Mouse (Mus musculus) cortical plate, adult 2 months (tissue): ENCODE data around the gene Olfml3. TPM values are rescaled to one million over a fixed set of nuclear protein-coding genes. Genes with fewer than 3 reads are reported as not detected.
A peak's percentile ranks its signal among the peaks of the same experiment; 100 is the strongest.

ENCODE experiments used
- H3K27ac ChIP-seq: fragments of 200-500 bp; 2 replicates; pipeline ENCODE4 v1.5.1; 2012; ENCODE audit warnings: low read length, control low read depth, inconsistent platforms; ENCODE audit not compliant: insufficient read depth
- H3K4me1 ChIP-seq: fragments of 200-500 bp; 2 replicates; pipeline ENCODE4 v1.6.1; 2011; ENCODE audit warnings: low read length; ENCODE audit not compliant: control insufficient read depth, insufficient read depth
- H3K4me3 ChIP-seq: fragments of 200-500 bp; 2 replicates; pipeline ENCODE4 v1.5.1; 2011; ENCODE audit warnings: mild to moderate bottlenecking, low read length, control low read depth; ENCODE audit not compliant: insufficient read depth
- CTCF ChIP-seq: fragments of 200-500 bp; IDR thresholded peaks from 2 replicates; pipeline ENCODE4 v1.5.1; 2011; ENCODE audit warnings: mild to moderate bottlenecking, control low read depth, low read length; ENCODE audit not compliant: insufficient read depth; ENCODE audit errors: extremely low read depth
- POLR2A ChIP-seq: fragments of 200-500 bp; IDR thresholded peaks from 2 replicates; pipeline ENCODE4 v1.6.1; 2011; ENCODE audit warnings: mild to moderate bottlenecking, low read length, control low read depth; ENCODE audit not compliant: insufficient read depth; ENCODE audit errors: extremely low read depth
- polyA plus RNA-seq: library from polyadenylated mRNA; depleted of rRNA; stranded (reverse); fragments of >200 nt; gene quantifications from 2 replicates; pipeline ENCODE4 v1.2.3, GENCODE M21; 2012; rRNA removed

Olfml3 gene
- 14.3 and 14.5 TPM in 2 replicates for polyA plus RNA-seq

GRCm38 (mm10) chr3:103737778-103738571, at the start of gene Olfml3:
Olfml3 (minus strand) TSS chr3:103738001.
- H3K27ac ChIP-seq, result no peak within 1 kb of the TSS
- peaks cover 3% of the 10 kb centered on the region for H3K4me1 ChIP-seq
- TF ChIP-seq POLR2A (no peak), CTCF (peak; percentile 94)
- peak within 1 kb of the TSS; percentile 13 for H3K4me3 ChIP-seq

GRCm38 (mm10) chr3:103787225-103787624, 49.4 kb upstream of the Olfml3 start:
- H3K4me3 ChIP-seq, result no peak overlapping the region
- no peak for TF ChIP-seq CTCF
- H3K4me1 ChIP-seq, result peaks cover 6% of the 10 kb centered on the region; the same call in 1 of the 2 replicates
- H3K27ac ChIP-seq, result no peak overlapping the region

- TF ChIP-seq POLR2A, result no peak
- TF ChIP-seq CTCF, result no peak
- Histone ChIP-seq H3K27ac (no peak overlapping the region), H3K4me3 (no peak overlapping the region), H3K4me1 (peaks cover 9% of the 10 kb centered on the region)
These were observed 45.2 kb upstream of the Olfml3 start for GRCm38 (mm10) chr3:103782844-103783609.

DNA sequence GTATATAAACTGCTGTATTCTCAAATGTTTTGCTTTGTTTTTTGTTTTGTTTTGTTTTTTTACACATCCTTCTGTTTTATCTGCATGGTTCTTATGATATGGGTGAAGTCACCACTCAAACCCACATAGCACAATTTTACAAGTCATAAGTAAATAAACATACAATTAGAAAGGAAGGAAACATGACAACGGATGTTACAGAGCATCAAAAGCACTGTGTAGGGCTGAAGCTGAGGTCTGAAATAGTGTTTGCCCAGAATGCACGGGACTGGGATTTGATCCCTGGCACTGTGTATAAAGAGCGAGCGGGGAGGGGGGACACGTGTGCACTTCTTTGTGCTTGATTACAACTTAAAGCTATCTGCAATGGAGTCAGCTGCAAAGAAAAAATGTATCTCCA, 43.0 kb upstream of the Olfml3 start:
- Histone ChIP-seq H3K27ac (no peak overlapping the region), H3K4me1 (peaks cover 6% of the 10 kb centered on the region), H3K4me3 (no peak overlapping the region)
- no peak for TF ChIP-seq POLR2A
- no peak for TF ChIP-seq CTCF

- H3K27ac ChIP-seq, result 0 out of 2 replicates have a peak overlapping the region, but pooled peaks have one; percentile 6
- H3K4me3 ChIP-seq, result no peak overlapping the region
- H3K4me1 ChIP-seq, result peaks cover 6% of the 10 kb centered on the region
- TF ChIP-seq CTCF, result no peak
- TF ChIP-seq POLR2A, result no peak
These were observed 42.5 kb upstream of the Olfml3 start for GRCm38 (mm10) chr3:103780271-103780670.

GRCm38 (mm10) chr3:103779183-103779582, 41.4 kb upstream of the Olfml3 start:
- Histone ChIP-seq H3K4me3 (no peak overlapping the region), H3K27ac (no peak overlapping the region), H3K4me1 (peaks cover 5% of the 10 kb centered on the region)
- TF ChIP-seq POLR2A, result no peak
- TF ChIP-seq CTCF, result no peak

GRCm38 (mm10) chr3:103778660-103779059, 40.9 kb upstream of the Olfml3 start:
- Histone ChIP-seq H3K4me3 (no peak overlapping the region), H3K4me1 (peaks cover 5% of the 10 kb centered on the region), H3K27ac (no peak overlapping the region)
- TF ChIP-seq POLR2A (no peak), CTCF (no peak)

DNA sequence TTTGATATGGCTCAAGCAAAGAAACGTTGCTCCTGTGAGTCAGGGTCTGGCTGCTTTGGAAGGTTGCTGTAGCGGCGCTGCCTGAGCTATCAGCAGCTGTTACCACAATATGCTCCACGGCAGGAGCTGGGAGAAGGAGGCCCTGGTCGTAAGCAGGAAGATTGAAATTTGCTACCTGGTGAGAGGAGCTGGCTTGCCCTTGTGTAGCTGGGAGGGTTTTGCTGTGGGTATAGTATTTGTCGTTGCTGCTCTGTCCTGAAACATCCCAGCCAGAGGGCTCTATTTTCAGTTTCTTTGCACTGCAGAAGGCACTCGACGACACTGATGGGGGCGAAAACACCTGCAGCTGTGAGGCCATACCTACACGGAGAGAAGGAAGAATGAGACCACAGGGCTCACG, 40.1 kb upstream of the Olfml3 start:
- TF ChIP-seq POLR2A (no peak), CTCF (no peak)
- no peak overlapping the region for H3K27ac ChIP-seq

DNA sequence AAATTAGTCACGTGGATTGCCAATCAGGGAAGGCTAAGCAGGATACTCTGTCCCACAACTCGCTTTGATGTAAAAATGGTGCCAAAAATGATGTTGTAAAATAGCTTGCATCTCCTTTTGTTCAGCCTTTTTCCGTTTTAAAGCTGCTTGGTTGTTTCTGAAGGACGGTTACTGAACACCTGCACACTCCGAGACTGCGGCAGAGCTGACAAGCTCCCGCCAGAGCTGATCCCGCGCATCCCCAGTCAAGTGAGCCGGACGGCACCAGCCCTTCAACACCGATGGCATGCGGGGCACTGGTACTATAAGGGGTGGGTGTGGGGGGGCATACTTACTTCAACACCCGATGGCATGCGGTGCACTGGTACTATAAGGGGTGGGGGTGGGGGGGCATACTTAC, 36.2 kb upstream of the Olfml3 start:
- Histone ChIP-seq H3K4me1 (peaks cover 5% of the 10 kb centered on the region), H3K4me3 (no peak overlapping the region), H3K27ac (no peak overlapping the region)
- no peak for TF ChIP-seq POLR2A
- no peak for TF ChIP-seq CTCF

More for the DNA sequence above, 40.1 kb upstream of the Olfml3 start:
- H3K4me1 ChIP-seq, result peaks cover 5% of the 10 kb centered on the region
- H3K4me3 ChIP-seq, result no peak overlapping the region

DNA sequence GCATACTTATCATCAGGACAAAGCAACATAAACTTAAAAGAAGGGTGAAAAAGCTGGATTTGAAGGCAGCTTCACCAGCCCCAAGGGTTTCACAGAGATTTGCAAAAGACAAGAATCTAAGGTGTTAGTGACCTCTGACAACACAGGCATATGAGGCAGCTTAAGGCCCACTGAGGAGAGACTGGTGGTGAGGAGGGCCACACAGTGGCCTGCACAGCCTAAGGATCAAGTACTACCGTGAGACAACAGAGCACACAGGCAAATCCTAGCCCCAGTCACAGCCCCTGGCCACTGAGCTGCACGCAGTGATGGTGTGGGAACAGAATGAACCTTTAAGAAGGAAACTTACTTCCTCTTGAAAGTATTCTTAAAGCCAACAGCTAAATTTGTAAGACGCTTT, 35.7 kb upstream of the Olfml3 start:
- H3K4me3 ChIP-seq, result no peak overlapping the region
- H3K4me1 ChIP-seq, result peaks cover 5% of the 10 kb centered on the region
- TF ChIP-seq CTCF (no peak), POLR2A (no peak)
- H3K27ac ChIP-seq, result no peak overlapping the region
